Mouse (Mus musculus): ENCODE results near the gene Serpina3n.

DNA sequence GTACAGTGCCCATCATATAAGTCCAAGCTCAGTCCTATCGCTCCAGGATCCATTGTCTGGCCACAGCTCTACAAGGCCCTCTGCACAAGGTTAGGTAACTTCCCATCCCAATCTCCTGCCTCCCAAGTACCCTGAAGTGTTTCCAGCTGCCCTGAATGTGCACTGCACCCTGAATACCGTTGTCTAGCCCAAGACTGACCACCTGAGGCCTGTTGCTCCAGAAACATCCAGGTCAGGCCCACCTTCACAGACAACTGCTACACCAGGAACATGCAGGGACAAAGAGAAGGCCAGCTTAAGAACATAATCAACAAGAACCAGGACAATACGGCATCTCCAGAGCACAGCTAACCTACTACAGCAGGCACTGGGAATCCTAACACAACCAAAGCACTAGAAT, 36.5 kb upstream of the Serpina3n start:
- TF ChIP-seq POLR2A (IDR thresholded peaks at IDR 0.05; ENCODE audit: low read depth, low read length) (no peak), CTCF (IDR thresholded peaks at IDR 0.05; ENCODE audit: extremely low read depth, insufficient read length, insufficient replicate concordance, low read depth, low read length) (no peak)

Measured in small intestine, adult 2 months (tissue).